Mouse (Mus musculus) liver, adult 2 months (tissue): ENCODE data around the gene Prune2. TPM values are rescaled to one million over a fixed set of nuclear protein-coding genes. Genes with fewer than 3 reads are reported as not detected.

Experiments used
- DNase-seq: peaks from one replicate; pipeline ENCODE4 v3.0.0-alpha.2; 2011; ENCODE audit warnings: low read depth, low spot score; ENCODE audit errors: extremely low read depth
- H3K27ac ChIP-seq: fragments of 200-500 bp; replicated peaks from 2 replicates; pipeline ENCODE4 v1.5.1; 2012; ENCODE audit warnings: low read depth, mild to moderate bottlenecking, control low read depth, inconsistent platforms, low read length; ENCODE audit not compliant: insufficient read depth
- H3K27me3 ChIP-seq: fragments of 200-500 bp; 2 replicates; pipeline ENCODE4 v1.6.1; 2012; ENCODE audit warnings: mild to moderate bottlenecking, moderate library complexity, low read length, inconsistent platforms; ENCODE audit not compliant: control insufficient read depth, insufficient read depth
- H3K36me3 ChIP-seq: fragments of 200-500 bp; 2 replicates; pipeline ENCODE4 v1.6.1; 2012; ENCODE audit warnings: low read length, inconsistent platforms; ENCODE audit not compliant: control insufficient read depth, insufficient read depth
- H3K4me1 ChIP-seq: fragments of 200-500 bp; 2 replicates; pipeline ENCODE4 v1.6.1; 2011; ENCODE audit warnings: low read length; ENCODE audit not compliant: control insufficient read depth, insufficient read depth
- H3K4me3 ChIP-seq: fragments of 200-500 bp; 2 replicates; pipeline ENCODE4 v1.5.1; 2011; ENCODE audit warnings: low read depth, mild to moderate bottlenecking, control low read depth, low read length, moderate library complexity; ENCODE audit not compliant: insufficient read depth
- H3K79me2 ChIP-seq: fragments of 200-500 bp; 2 replicates; pipeline ENCODE4 v1.6.1; 2012; ENCODE audit warnings: inconsistent platforms, mild to moderate bottlenecking, low read length, moderate library complexity; ENCODE audit not compliant: control insufficient read depth, insufficient read depth
- H3K9ac ChIP-seq: fragments of 200-500 bp; 2 replicates; pipeline ENCODE4 v1.6.1; 2012; ENCODE audit warnings: low read depth, mild to moderate bottlenecking, control low read depth, inconsistent platforms, low read length
- CTCF ChIP-seq: fragments of 200-500 bp; IDR thresholded peaks from 2 replicates; pipeline ENCODE4 v1.5.1; 2011; ENCODE audit warnings: low read depth, low read length, control low read depth
- POLR2A ChIP-seq: fragments of 200-500 bp; IDR thresholded peaks from 2 replicates; pipeline ENCODE4 v1.6.1; 2011; ENCODE audit warnings: low read length, control low read depth; ENCODE audit not compliant: insufficient read depth; ENCODE audit errors: extremely low read depth
- WGBS: fragments of 180-500 bp; shearing (Covaris S2); methylation state at CpG from one replicate; pipeline ENCODE4 v1.1.7; 2018; 5-methylcytosine and 5-hydroxymethylcytosine counted together
- polyA plus RNA-seq: library from polyadenylated mRNA; depleted of rRNA; stranded (reverse); fragments of >200 nt; gene quantifications from 2 replicates; pipeline ENCODE4 v1.2.3, GENCODE M21; 2012; rRNA removed
- total RNA-seq: library from RNA; depleted of rRNA; stranded (reverse); fragments of >200 nt; gene quantifications from 2 replicates; pipeline ENCODE4 v1.2.3, GENCODE M21; 2014; rRNA removed

Prune2 gene
- total and polyA plus RNA-seq, 2 experiments: 0.06 to 0.55 TPM

DNA sequence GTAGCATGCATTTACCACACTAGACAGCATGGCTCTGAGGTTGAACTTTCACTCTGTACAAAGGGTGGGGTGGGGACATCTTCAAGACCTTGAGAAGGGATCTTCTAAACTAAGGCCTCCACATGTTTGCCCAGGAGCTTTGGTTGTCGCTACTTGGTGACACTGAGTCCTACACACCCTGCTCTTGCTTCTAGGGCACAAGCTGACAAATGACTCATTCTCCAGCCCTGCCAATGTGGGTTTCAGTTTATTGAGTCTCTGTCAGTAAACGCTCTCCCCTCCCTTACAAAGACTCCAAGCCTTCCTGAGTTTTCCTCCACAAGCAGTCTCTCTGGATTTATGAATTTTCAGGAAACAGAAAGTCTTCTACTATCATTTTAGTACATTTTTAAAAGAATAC is 307.3 kb downstream of the Prune2 start:
- H3K9ac ChIP-seq: no peak overlapping the region
- TF ChIP-seq CTCF: no peak
- TF ChIP-seq POLR2A: no peak
- no peaks in the 10 kb centered on the region for H3K79me2 ChIP-seq
- no peak overlapping the region for H3K27ac ChIP-seq
- H3K27me3 ChIP-seq: no peaks in the 10 kb centered on the region
- no peak overlapping the region for H3K4me3 ChIP-seq
- H3K36me3 ChIP-seq: no peaks in the 10 kb centered on the region
- WGBS: 85% methylated on average over 2 of the region's 2 CpGs
- no peak for DNase-seq
- no peaks in the 10 kb centered on the region for H3K4me1 ChIP-seq

DNA sequence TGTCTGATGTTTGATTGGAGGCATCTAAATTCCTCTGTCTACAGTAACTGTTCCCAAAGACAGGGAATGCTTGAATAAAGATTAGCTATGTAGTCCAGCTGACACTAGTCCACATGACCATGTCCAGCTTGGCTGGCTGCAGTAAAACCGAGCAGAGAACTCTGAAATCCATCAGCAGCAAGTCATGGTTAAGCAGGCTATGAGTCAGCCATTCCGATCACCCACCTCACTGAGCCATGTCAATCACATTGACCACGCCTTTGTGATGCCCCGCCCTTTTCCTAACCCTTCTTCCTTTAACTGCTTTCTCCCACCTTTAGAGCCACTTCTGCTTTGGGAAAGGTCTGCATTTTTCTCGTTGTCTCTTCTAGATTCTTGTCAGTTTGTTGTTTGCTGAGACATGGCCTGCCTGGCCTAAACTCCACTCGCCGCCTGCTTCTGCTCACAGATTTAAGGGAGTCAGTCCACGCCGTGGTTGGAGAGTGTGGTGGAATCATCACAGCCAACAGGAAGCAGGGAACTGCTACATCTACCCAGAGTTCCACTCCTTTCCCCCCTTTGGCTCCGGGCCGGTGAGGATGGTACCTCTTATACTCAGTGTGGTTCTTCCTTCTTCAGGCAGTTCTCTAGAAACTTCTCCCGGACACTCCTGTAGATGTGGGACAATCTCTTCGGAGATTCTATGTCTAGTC is 307.9 kb downstream of the Prune2 start:
- Histone ChIP-seq H3K4me1 (no peaks in the 10 kb centered on the region), H3K27ac (no peak overlapping the region), H3K27me3 (no peaks in the 10 kb centered on the region), H3K79me2 (no peaks in the 10 kb centered on the region), H3K4me3 (no peak overlapping the region), H3K36me3 (no peaks in the 10 kb centered on the region), H3K9ac (no peak overlapping the region)
- no peak for DNase-seq
- no peak for TF ChIP-seq CTCF
- no peak for TF ChIP-seq POLR2A
- WGBS: 85% methylated on average over 13 of the region's 13 CpGs

DNA sequence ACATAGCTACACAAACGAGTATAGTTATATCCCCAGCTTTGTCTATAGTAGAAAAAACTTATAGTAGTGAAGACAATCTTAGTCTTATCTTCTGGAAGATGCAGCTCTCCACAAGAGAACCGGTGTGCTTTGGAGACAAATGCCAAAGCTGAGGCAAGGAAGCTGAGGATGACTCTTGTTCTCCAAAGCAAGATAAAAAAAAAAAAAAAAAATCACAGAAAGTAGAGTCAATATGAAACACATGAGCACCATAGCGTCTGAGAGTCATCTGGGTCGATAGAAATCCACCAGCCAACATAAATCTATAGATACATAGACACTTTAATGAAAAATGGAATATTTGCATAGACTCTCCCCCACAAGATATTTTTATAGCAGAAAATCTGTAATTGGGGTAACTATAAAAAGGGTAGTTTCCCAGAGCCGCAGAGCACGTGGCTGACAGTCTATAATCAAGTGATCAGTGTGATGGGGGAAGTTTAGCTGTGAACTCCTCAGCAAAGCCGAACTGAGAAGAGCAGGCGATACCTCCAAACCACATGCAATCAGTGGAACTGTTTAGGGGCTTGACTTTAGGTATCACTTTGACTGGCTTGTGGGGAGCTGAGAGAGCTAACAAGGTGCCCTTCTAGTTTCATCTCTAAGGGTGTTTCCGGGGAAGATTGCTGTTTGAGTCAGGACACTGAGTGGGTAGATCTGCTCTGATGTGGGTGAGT is 308.7 kb downstream of the Prune2 start:
- no peak overlapping the region for H3K27ac ChIP-seq
- no peak overlapping the region for H3K4me3 ChIP-seq
- 79% methylated on average over 9 of the region's 9 CpGs for WGBS
- H3K27me3 ChIP-seq: no peaks in the 10 kb centered on the region
- no peaks in the 10 kb centered on the region for H3K4me1 ChIP-seq
- H3K79me2 ChIP-seq: no peaks in the 10 kb centered on the region
- H3K36me3 ChIP-seq: no peaks in the 10 kb centered on the region
- no peak for DNase-seq
- TF ChIP-seq CTCF: no peak
- no peak for TF ChIP-seq POLR2A
- H3K9ac ChIP-seq: no peak overlapping the region

DNA sequence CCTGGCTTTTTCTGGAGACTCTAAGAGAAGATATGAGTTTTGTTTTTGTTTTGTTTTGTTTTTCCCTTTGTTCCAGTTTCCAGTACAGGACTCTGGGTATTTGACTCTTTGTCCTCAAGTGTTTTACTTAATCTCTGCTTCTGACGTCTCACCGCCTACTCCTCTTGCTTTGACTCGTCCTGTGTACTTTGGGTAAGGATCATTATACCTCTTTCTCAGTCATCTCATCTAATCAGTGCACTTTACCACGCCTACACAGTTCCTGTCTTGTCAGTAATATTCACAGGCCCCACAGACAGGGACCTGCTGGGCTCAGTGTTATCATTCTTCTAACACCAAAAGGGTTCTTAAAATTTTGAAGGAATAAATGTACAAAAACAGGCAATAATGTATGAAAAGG is 312.8 kb downstream of the Prune2 start:
- WGBS: 76% methylated on average over 4 of the region's 4 CpGs

DNA sequence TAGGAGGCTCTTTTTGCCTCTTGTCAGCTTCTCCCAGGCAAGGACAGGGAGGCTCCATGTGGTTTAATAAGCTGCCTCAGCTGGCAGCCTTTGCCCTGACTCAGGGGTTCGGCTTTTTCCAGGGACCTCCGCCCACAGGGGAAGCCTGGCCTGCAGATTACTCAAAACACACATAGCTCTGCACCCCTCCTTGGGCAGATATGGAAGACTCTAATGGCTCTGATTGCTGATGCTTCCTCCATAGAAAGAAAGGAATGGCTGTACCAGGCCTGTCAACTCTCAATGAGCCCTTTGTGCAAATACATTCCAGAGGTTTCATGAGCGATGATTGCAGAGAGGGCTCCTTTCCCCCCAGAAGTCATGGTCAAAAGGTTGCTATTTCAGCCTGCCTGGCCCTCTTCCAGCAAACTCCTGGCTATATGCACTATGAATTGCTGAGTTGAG is 315.3 kb downstream of the Prune2 start:
- Histone ChIP-seq H3K27me3 (no peaks in the 10 kb centered on the region), H3K36me3 (no peaks in the 10 kb centered on the region), H3K9ac (no peak overlapping the region), H3K4me3 (no peak overlapping the region), H3K79me2 (no peaks in the 10 kb centered on the region), H3K4me1 (no peaks in the 10 kb centered on the region), H3K27ac (no peak overlapping the region)
- DNase-seq: no peak
- 47% methylated on average over 3 of the region's 3 CpGs for WGBS
- TF ChIP-seq CTCF (no peak), POLR2A (no peak)

More for the DNA sequence above, 312.8 kb downstream of the Prune2 start:
- TF ChIP-seq CTCF (no peak), POLR2A (no peak)
- Histone ChIP-seq H3K4me1 (no peaks in the 10 kb centered on the region), H3K9ac (no peak overlapping the region), H3K4me3 (no peak overlapping the region), H3K36me3 (no peaks in the 10 kb centered on the region), H3K27ac (no peak overlapping the region), H3K79me2 (no peaks in the 10 kb centered on the region), H3K27me3 (no peaks in the 10 kb centered on the region)
- DNase-seq: no peak

DNA sequence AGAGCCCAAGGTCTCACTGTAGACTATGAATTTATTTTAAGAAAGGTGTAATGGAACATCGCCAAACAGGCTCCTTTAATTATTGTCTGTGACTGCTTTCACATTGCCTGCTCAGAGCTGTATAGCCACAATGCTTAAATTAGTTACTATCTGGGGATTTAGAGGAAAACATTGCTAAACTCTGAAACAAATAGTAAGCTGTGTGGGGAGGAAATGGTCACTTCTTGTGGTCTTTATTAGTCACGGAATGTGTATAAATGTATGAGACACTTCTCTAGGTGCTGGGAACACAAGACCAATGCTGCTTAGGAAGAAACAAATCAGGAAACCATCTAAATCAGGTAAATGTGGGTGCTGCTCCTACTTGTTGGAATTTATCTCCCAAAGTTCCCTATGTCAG is 317.1 kb downstream of the Prune2 start:
- Histone ChIP-seq H3K27ac (no peak overlapping the region), H3K79me2 (no peaks in the 10 kb centered on the region), H3K4me1 (no peaks in the 10 kb centered on the region), H3K9ac (no peak overlapping the region), H3K36me3 (no peaks in the 10 kb centered on the region), H3K27me3 (no peaks in the 10 kb centered on the region), H3K4me3 (no peak overlapping the region)
- no peak for DNase-seq
- WGBS: 86% methylated on average over 2 of the region's 2 CpGs
- no peak for TF ChIP-seq CTCF
- no peak for TF ChIP-seq POLR2A

Other genes starting within 250 kb of the Prune2 start
- gene Vps13a, start 175.2 kb upstream of the Prune2 start, total RNA-seq: 27.3 and 30.8 TPM in 2 replicates
- gene Vps13a, start 175.2 kb upstream of the Prune2 start, polyA plus RNA-seq: 1.0 and 1.1 TPM in 2 replicates
- gene Foxb2, start 82.3 kb upstream of the Prune2 start, total RNA-seq: not detected in 2 replicates
- gene Foxb2, start 82.3 kb upstream of the Prune2 start, polyA plus RNA-seq: not detected in 2 replicates